ENCODE assay signal across 22 mouse cellular contexts in the genomic region with DNA sequence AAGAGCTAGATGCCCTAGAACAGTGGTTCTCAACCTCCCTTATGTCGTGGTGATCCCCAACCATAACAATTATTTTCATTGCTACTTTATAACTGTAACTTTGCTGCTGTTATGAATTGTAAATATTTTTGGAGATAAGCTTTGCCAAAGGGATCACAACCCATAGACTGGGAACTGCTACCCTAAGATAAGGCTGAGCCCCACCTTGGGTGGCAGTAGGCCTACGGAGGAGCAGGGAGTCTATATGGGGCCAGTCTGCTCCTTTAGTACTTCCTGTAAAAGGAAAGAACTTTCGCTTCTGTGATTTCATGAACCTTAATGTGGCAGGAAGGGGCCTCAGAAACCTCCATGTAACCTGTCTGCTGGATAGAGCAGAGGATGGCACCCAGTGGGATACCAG.
"Had no signal": no experiment of that assay in that cellular context is flagged by ENCODE, and none has a peak within 500 bp of the region (broad histone marks: within the 10 kb centered on the region; RNA-seq: fewer than 3 reads in every experiment).

No protein-coding gene starts in this region.

- H3K4me3 ChIP-seq: gastrocnemius, adult 2 months; heart, embryonic 10.5 days; heart, embryonic 12.5 days; hindbrain, embryonic 10.5 days; hindbrain, embryonic 12.5 days; hindbrain, embryonic 15.5 days; intestine, embryonic 15.5 days; kidney, embryonic 15.5 days; layer of hippocampus, adult 2 months; left cerebral cortex, adult 2 months had no signal

- H3K27me3 ChIP-seq: heart, embryonic 12.5 days; hindbrain, embryonic 12.5 days; hindbrain, embryonic 15.5 days; intestine, embryonic 15.5 days; kidney, embryonic 15.5 days had no signal

- H3K9me3 ChIP-seq: heart, embryonic 10.5 days; heart, embryonic 12.5 days; hindbrain, embryonic 10.5 days; hindbrain, embryonic 12.5 days; hindbrain, embryonic 15.5 days; intestine, embryonic 15.5 days; kidney, embryonic 15.5 days had no signal

- H3K27ac ChIP-seq: gastrocnemius, adult 2 months; heart, embryonic 10.5 days; hindbrain, embryonic 10.5 days; hindbrain, embryonic 12.5 days; intestine, embryonic 15.5 days; kidney, embryonic 15.5 days; kidney, postnatal 0 days; layer of hippocampus, adult 2 months; left cerebral cortex, adult 2 months had no signal

- H3K9ac ChIP-seq: heart, embryonic 12.5 days; hindbrain, embryonic 12.5 days; hindbrain, embryonic 15.5 days; intestine, embryonic 15.5 days; kidney, embryonic 15.5 days had no signal

- DNase-seq: gastrocnemius, adult 2 months; gastrocnemius, postnatal 10 days; gastrocnemius, postnatal 25 days; heart, adult 18-20 months; heart, postnatal 10 days; heart, postnatal 4 days; kidney, adult 2 months; kidney, adult 9 months; kidney, postnatal 14 days; kidney, postnatal 36 days had no signal

- H3K36me3 ChIP-seq: heart, embryonic 10.5 days; heart, embryonic 12.5 days; hindbrain, embryonic 15.5 days; intestine, embryonic 15.5 days; kidney, embryonic 15.5 days had no signal

- ATAC-seq: inflammation-experienced regulatory T-cells, adult 6 months; intestine, embryonic 15.5 days; intestine, postnatal 0 days had no signal

- H3K4me2 ChIP-seq: heart, embryonic 12.5 days; hindbrain, embryonic 12.5 days; hindbrain, embryonic 15.5 days; intestine, embryonic 15.5 days; kidney, embryonic 15.5 days had no signal
